Mouse (Mus musculus): Measurements from ENCODE around the gene Cxcr4.
"Not testable (repeated sequence)": the region's sequence is repeated elsewhere in the genome, so short reads cannot be mapped to it uniquely, and the experiment has no call there.

The Cxcr4 gene

DNA sequence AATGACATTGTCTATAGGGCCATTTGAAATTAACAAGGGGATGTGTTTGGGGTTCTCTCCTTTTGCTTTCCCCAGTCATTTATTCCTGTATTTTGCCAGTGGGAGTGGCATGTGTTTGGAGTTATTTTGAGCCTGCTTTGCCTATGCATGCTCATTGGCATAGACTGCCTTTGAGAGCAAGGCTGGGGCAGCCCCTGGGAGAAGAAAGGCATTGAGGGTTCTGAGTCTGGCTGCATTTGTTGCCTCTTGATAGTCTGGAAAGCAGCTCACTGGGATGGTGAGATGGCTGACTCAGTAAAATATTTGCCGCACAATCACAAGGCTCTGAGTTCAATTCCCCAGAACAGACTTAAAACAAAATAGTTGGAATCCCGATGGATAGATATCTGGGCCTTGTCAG, 8.5 kb upstream of the Cxcr4 start:
- DNase-seq (ENCODE audit: low read depth, low spot score) = no peak

GRCm38 (mm10) chr1:128597209-128597782, 5.2 kb upstream of the Cxcr4 start:
- no peak for DNase-seq (ENCODE audit: low read depth, low spot score)

GRCm38 (mm10) chr1:128595528-128595927, 3.4 kb upstream of the Cxcr4 start:
- DNase-seq (ENCODE audit: low read depth, low spot score) = no peak

DNA sequence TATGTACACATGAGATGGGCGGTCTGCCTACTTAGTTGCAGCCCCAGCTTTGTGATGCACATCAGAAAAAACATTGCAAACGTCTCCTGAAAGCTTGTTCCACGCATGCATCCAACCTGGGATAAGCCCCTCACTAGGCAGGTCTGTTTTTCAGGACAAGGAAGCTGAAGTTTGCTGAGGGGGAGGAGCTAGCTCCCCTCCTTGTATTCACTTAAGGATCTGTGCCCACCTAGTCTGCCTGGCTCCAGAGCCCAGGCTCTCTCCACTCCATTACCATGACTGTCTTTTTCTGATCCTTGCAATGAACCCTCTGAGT, 3.0 kb upstream of the Cxcr4 start:
- DNase-seq (ENCODE audit: low read depth, low spot score) = no peak

DNA sequence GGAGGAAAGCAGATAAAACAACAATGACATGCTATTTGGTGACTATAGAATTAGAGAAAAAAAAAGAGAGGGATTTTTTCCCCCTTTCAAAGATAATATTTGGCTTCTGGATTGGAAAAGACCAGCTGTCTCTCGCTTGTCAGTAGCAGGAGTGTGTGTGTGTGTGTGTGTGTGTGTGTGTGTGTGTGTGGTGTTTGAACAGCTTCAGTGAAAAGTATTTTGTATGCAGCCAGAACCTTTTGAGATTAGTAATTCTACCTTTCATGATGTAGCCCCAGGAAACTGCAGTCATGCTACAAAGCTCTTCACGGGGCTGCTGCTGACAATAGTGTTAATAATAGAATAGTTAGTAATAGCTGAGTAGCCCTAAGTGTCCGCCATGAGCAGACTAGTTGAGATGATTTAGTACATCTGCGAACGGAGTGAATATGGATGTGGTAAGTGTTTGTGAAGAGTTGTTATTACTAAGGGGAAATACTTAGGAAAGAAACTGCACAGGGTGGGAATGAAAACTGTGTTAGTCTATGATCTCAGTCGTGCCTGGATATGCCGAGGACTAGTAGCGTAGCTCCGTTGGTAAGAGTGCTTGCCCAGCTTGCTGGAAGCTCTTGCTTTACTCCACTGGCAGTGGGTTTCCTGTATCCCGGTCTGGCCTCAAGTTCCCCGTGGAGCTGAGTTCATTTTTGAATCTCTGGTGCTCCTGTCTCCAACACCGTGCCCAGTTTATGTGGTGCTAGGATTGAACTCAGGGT, 2.4 kb upstream of the Cxcr4 start:
- DNase-seq (ENCODE audit: low read depth, low spot score) = no peak

- no peak for DNase-seq (ENCODE audit: low read depth, low spot score)
Measured at GRCm38 (mm10) chr1:128592961-128593501, 938 bp upstream of the Cxcr4 start.

DNA sequence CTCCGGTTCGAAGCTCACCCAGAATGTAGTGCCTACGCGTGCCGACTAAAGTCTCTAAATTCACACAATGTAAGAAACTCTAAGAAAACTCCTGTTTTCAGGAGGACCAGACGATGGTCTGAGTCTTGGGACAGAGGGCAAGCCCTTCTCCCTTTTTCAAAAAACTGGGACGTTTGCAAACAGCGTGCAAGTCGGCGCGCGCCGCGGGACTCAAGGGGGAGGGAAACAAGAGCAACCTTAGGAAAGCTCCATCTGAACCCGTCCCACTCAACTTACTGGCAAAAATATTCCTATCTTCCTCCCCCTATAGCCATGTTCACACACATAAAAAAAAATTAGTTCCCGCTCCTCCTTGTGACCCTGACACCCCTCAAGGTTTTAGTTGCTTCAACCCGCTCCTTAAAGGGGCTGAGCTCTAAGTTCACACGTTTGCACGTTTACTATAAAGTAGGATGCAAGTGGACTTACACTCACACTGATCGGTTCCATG, 327 bp downstream of the Cxcr4 start:
- DNase-seq (ENCODE audit: low read depth, low spot score) = no peak

GRCm38 (mm10) chr1:128590816-128591720, 1.0 kb downstream of the Cxcr4 start:
- no peak for DNase-seq (ENCODE audit: low read depth, low spot score)

GRCm38 (mm10) chr1:128590011-128590410, 2.1 kb downstream of the Cxcr4 start:
- no peak for DNase-seq (ENCODE audit: low read depth, low spot score)

DNA sequence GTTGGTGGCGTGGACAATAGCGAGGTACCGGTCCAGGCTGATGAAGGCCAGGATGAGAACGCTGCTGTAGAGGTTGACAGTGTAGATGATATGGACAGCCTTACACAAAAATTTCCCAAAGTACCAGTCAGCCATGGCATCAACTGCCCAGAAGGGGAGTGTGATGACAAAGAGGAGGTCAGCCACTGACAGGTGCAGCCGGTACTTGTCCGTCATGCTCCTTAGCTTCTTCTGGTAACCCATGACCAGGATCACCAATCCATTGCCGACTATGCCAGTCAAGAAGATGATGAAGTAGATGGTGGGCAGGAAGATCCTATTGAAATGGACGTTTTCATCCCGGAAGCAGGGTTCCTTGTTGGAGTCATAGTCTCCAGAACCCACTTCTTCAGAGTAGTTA, 2.6 kb downstream of the Cxcr4 start:
- DNase-seq (ENCODE audit: low read depth, low spot score) = no peak

- DNase-seq (ENCODE audit: low read depth, low spot score) = no peak
Measured at GRCm38 (mm10) chr1:128588337-128588736, 3.8 kb downstream of the Cxcr4 start.

GRCm38 (mm10) chr1:128586928-128587780, 4.9 kb downstream of the Cxcr4 start:
- DNase-seq (ENCODE audit: low read depth, low spot score) = no peak

- no peak for DNase-seq (ENCODE audit: low read depth, low spot score)
Measured at GRCm38 (mm10) chr1:128586162-128586927, 5.7 kb downstream of the Cxcr4 start.

- no peak for DNase-seq (ENCODE audit: low read depth, low spot score)
Measured at GRCm38 (mm10) chr1:128585396-128586161, 6.5 kb downstream of the Cxcr4 start.

DNA sequence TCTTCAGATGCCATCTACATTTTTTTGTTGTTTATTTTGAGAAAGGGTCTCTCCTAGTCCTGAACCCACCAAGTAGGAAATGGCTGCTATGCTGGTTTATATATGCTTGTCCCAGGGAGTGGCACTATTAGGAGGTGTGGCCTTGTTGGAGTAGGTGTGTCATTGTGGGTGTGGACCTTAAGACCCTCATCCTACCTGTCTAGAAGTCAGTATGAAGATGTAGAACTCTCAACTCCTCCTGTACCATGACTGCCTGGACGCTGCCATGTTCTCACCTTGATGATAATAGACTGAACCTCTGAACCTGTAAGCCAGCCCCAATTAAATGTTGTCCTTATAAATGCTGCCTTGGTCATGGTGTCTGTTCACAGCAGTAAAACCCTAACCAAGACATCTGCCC, 7.4 kb downstream of the Cxcr4 start:
- not testable (repeated sequence) for DNase-seq (ENCODE audit: low read depth, low spot score)

DNA sequence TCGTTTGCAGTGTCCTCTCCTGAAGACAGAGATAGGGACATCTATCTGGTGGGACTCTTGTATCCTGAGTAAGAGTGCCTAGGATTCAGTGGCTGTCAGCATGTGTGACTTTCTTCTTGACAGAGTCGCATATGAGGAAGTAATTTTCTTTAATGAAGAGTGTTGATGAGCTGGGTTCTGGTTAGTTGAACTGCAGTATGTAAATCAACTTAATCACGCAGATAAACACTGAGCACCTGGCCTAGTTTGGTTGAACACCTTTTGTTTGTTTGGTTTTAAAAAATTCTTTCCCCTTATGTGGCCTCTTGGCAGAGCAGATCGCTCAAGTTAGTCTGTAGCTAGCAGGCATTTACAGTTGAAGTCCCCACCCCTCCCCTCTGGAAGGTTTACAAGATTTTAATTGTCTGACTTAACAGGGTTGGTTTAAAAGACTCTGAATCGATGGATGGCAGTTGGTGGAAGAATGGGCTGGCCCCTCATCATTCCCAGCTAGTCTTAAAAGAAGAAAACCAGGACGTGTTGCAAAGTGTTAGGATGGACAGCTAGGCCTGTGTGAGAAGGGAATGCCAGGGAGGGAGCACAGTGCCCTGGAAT, 8.7 kb downstream of the Cxcr4 start:
- DNase-seq (ENCODE audit: low read depth, low spot score) = no peak

GRCm38 (mm10) chr1:128580321-128580720, 11.8 kb downstream of the Cxcr4 start:
- DNase-seq (ENCODE audit: low read depth, low spot score) = no peak

DNA sequence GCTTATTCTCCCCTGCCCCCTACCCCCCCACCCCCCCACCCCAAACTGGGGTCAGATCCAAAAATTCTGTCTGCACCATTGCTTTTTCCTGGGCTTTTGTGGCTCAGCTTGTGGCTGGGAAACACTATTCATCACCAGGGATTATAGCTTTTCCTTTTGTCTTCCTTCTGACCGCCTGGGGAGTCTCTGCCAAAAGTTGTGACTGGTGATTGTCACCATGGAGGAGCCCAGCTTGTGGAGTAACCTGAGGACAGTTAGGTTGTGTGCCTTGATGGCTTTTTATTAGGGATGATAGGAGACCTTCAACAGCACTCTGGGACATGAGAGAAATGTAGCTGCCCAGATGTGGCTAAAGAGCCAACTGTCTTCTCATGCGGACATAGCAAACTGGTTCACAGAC, 13.6 kb downstream of the Cxcr4 start:
- no peak for DNase-seq (ENCODE audit: low read depth, low spot score)

DNA sequence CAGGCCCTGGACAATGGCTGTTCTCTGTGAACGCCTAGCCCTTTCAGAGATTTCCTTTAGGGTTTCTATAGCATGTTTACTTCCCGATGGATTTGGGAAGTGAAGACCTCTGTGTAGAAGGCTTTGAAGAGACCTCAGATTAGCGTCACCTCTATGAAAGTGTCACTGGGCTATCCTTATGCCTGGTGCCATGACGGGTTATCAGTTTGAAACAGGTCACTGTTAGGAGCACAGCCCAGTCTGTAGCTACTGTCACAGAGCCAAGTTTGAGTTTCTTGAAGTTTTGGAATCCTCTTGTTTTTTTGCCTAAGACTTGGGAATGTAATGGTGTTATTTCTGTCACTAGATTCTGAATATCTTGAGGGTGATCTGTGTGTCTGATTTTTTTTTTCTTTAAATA, 17.0 kb downstream of the Cxcr4 start:
- no peak for DNase-seq (ENCODE audit: low read depth, low spot score)

Measured in brain, embryonic 18.5 days (tissue).